Mouse (Mus musculus) spleen, adult 2 months (tissue): ENCODE measurements around the gene Hdhd5.

ENCODE experiments used
- CTCF ChIP-seq: fragments of 200-500 bp; IDR thresholded peaks from 2 replicates; pipeline ENCODE4 v1.5.1; 2011; ENCODE audit warnings: mild to moderate bottlenecking, inconsistent platforms; ENCODE audit not compliant: insufficient read depth, insufficient read length, insufficient replicate concordance; ENCODE audit errors: extremely low read depth
- POLR2A ChIP-seq: fragments of 200-500 bp; IDR thresholded peaks from 2 replicates; pipeline ENCODE4 v1.6.1; 2011; ENCODE audit warnings: low read depth, low read length, inconsistent platforms

GRCm38 (mm10) chr6:120579831-120580712 is 49.0 kb upstream of the Hdhd5 start:
- TF ChIP-seq CTCF, result no peak
- TF ChIP-seq POLR2A, result peak; percentile 7; the same call in 1 of the 2 replicates
